Mouse (Mus musculus): ENCODE data around the gene Spns3.

GRCm38 (mm10) chr11:72485157-72485556 is 65.1 kb downstream of the Spns3 start:
- TF ChIP-seq EP300 (IDR thresholded peaks at IDR 0.05; ENCODE audit: low read depth) (no peak), CTCF (IDR thresholded peaks at IDR 0.05; ENCODE audit: low read depth) (no peak)

All from heart, postnatal 0 days (tissue).